Mouse (Mus musculus) olfactory bulb, adult 2 months (tissue): ENCODE results near the gene Gabbr2. TPM values are rescaled to one million over a fixed set of nuclear protein-coding genes. Genes with fewer than 3 reads are reported as not detected.

ENCODE experiments used
- H3K27ac ChIP-seq: fragments of 200-500 bp; 2 replicates; pipeline ENCODE4 v1.5.1; 2012; ENCODE audit warnings: low read depth, low read length; ENCODE audit not compliant: insufficient read depth
- H3K4me1 ChIP-seq: fragments of 200-500 bp; 2 replicates; pipeline ENCODE4 v1.6.1; 2012; ENCODE audit warnings: low read length; ENCODE audit not compliant: control insufficient read depth, insufficient read depth
- H3K4me3 ChIP-seq: fragments of 200-500 bp; 2 replicates; pipeline ENCODE4 v1.5.1; 2012; ENCODE audit warnings: mild to moderate bottlenecking, low read depth, low read length, moderate library complexity; ENCODE audit not compliant: insufficient read depth
- CTCF ChIP-seq: fragments of 200-500 bp; IDR thresholded peaks from 2 replicates; pipeline ENCODE4 v1.5.1; 2012; ENCODE audit warnings: low read depth, mild to moderate bottlenecking, low read length, moderate library complexity; ENCODE audit not compliant: insufficient read depth
- POLR2A ChIP-seq: fragments of 200-500 bp; IDR thresholded peaks from 2 replicates; pipeline ENCODE4 v1.6.1; 2012; ENCODE audit warnings: mild to moderate bottlenecking, low read depth, low read length, moderate library complexity; ENCODE audit not compliant: insufficient read depth
- WGBS: fragments of 180-500 bp; shearing (Covaris S2); methylation state at CpG from one replicate; pipeline ENCODE4 v1.1.7; 2018; 5-methylcytosine and 5-hydroxymethylcytosine counted together
- polyA plus RNA-seq: library from polyadenylated mRNA; stranded (reverse); fragments of >200 nt; gene quantifications from 2 replicates; pipeline ENCODE4 v1.2.4, GENCODE M21; 2012; ENCODE audit warnings: low replicate concordance; ENCODE audit not compliant: missing spikeins, insufficient read depth, insufficient read length

Gene Gabbr2
- polyA plus RNA-seq, 1 experiment, result not detected

DNA sequence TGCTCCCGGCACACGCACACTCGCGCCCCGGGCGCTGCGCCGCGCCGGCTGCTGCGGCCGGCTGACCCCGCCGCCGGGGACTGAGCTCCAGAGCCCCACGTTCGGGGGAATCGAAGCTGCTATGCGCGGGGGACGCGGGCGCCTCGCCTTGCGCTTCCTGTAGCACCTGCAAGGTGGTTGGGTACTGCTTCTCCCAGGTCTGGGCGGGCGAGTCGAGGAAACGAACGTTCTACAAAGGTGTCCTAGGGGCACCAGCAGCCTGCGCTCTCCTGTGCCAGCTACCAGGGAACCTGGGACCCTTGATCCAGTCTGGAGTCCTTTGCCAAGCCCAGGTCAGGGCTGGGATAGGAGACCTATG is 265 bp upstream of the Gabbr2 start:
- peak overlapping the region; percentile 73 for H3K4me3 ChIP-seq
- H3K4me1 ChIP-seq, result peaks cover 22% of the 10 kb centered on the region
- peak overlapping the region; percentile 22; the same call in 1 of the 2 replicates for H3K27ac ChIP-seq
- 2% methylated on average over 31 of the region's 31 CpGs for whole genome bisulfite sequencing
- TF ChIP-seq POLR2A, result 0 out of 2 replicates have a peak, but pooled peaks have one; percentile 2
- no peak for TF ChIP-seq CTCF

GRCm38 (mm10) chr4:46990281-46991015 is 1.2 kb downstream of the Gabbr2 start:
- 2% methylated on average over 29 of the region's 29 CpGs for WGBS
- peaks cover 22% of the 10 kb centered on the region for H3K4me1 ChIP-seq
- TF ChIP-seq POLR2A (no peak), CTCF (no peak; the same call in none of the 2 replicates)
- H3K4me3 ChIP-seq, result peak overlapping the region; percentile 73
- H3K27ac ChIP-seq, result peak overlapping the region; percentile 47; the same call in 1 of the 2 replicates

DNA sequence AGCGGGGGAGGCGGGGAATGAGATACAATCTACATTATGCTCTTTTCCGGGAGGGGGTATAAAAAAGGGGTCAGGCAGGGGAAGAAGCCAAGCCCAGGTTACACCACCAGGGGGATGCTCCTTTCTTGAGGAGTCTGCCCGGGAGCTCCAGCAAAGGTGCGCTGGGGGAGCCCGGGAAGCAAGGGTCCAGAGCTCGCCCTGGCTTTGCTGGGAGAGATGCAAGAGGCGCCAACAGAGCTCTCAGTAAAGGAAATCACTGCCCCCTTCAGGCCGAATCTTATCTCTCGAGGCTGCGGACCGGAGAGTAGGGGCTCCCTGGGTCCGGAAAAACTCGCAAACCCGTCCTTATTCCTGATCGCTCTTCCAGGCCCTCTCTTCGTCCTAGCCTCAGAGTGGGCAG is 1.8 kb downstream of the Gabbr2 start:
- Histone ChIP-seq H3K27ac (no peak overlapping the region), H3K4me1 (peaks cover 22% of the 10 kb centered on the region), H3K4me3 (peak overlapping the region; percentile 73)
- 5% methylated on average over 17 of the region's 17 CpGs for WGBS
- TF ChIP-seq POLR2A, result no peak
- peak; percentile 42 for TF ChIP-seq CTCF

DNA sequence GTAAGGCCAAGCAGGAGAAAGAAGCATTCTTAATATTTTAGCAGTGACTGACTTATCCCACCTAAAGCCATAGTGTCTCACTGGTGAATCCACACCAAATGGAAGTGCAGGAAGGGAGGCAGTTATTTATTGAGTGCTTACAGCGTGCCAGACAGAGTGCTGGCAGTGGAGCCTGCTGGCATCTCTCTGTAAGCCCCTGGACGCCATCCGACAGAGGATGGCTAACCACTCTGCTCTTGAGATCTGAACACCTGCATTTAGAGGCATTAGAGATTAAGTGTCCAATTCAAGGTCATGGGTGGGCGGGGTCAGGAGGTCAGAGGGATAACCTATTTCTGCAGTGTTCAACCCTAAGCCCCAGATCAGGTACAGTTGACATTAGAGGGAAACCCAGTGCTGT is 2.8 kb downstream of the Gabbr2 start:
- Histone ChIP-seq H3K27ac (no peak overlapping the region), H3K4me3 (no peak overlapping the region), H3K4me1 (peaks cover 22% of the 10 kb centered on the region)
- no peak for TF ChIP-seq POLR2A
- no peak for TF ChIP-seq CTCF
- WGBS, result 82% methylated on average over 4 of the region's 4 CpGs

DNA sequence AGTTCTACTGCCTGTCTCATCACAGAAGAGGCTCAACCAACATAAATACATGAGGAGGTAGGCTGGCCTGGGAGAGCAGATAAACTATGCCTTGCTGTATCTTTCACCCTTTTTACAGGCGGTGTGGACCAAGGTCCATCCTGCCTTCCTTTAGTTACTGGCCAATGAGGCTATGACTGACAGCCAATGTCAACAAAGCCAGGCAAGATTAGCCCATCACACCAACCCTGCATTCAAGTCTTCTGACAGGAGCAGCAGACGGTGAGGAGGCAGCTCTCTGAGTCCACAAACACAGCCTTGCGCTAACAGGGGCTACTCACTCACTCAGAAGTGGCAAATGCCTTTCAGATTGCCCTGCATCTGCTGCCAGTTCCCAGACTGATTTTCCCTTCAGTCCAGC is 3.4 kb downstream of the Gabbr2 start:
- Histone ChIP-seq H3K4me3 (no peak overlapping the region), H3K27ac (no peak overlapping the region), H3K4me1 (peaks cover 22% of the 10 kb centered on the region)
- TF ChIP-seq POLR2A, result no peak
- no peak for TF ChIP-seq CTCF
- 73% methylated on average over 3 of the region's 3 CpGs for WGBS

GRCm38 (mm10) chr4:46987809-46988208 is 3.9 kb downstream of the Gabbr2 start:
- no peak overlapping the region for H3K27ac ChIP-seq
- H3K4me3 ChIP-seq, result no peak overlapping the region
- H3K4me1 ChIP-seq, result peaks cover 22% of the 10 kb centered on the region
- WGBS, result 95% methylated on average over 6 of the region's 6 CpGs
- TF ChIP-seq CTCF, result no peak
- TF ChIP-seq POLR2A, result no peak

- Histone ChIP-seq H3K4me3 (no peak overlapping the region), H3K4me1 (peaks cover 20% of the 10 kb centered on the region), H3K27ac (no peak overlapping the region)
- no peak for TF ChIP-seq POLR2A
- TF ChIP-seq CTCF, result no peak
Measured at GRCm38 (mm10) chr4:46986054-46986453, 5.6 kb downstream of the Gabbr2 start.

DNA sequence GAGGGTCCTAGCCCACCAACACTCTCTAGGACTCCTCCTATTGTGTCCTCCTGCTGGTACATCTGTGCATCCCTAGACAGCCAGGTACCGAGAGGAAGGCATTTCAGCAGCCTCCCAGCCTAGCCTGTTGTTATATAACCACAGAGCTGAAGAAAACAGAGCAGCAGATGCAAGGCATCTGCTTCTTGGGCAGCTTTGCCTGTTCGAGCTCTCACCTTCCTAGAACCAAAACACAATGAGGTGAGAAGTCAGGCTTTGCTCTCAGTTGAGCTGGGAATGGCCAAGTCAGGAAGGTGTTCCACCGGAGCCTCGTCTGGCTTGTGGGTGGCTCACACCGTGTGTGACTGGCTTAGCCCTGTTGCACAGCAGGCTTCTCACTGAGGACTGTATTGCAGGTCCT is 8.8 kb downstream of the Gabbr2 start:
- Histone ChIP-seq H3K4me3 (no peak overlapping the region), H3K27ac (no peak overlapping the region), H3K4me1 (peaks cover 2% of the 10 kb centered on the region; the same call in 1 of the 2 replicates)
- WGBS, result 74% methylated on average over 5 of the region's 5 CpGs
- TF ChIP-seq CTCF, result no peak
- TF ChIP-seq POLR2A, result no peak

GRCm38 (mm10) chr4:46982094-46982493 is 9.6 kb downstream of the Gabbr2 start:
- H3K4me3 ChIP-seq, result no peak overlapping the region
- peaks cover 2% of the 10 kb centered on the region for H3K4me1 ChIP-seq
- H3K27ac ChIP-seq, result no peak overlapping the region
- 91% methylated on average over 4 of the region's 4 CpGs for WGBS
- TF ChIP-seq CTCF (no peak), POLR2A (no peak)
